10 mouse cellular contexts compared by ENCODE assay signal in genomic region chr2:133553911-133554285, GRCm38 (mm10). TPM values are rescaled to one million over a fixed set of nuclear protein-coding genes. Genes with fewer than 3 reads are reported as not detected.
A peak's percentile ranks its signal among the peaks of the same experiment; 100 is the strongest.
DNase-seq lines count a peak whose midpoint lies in the region; ATAC-seq lines count a peak whose summit lies in the region.
"Had no signal": no experiment of that assay in that cellular context is flagged by ENCODE, and none has a peak within 500 bp of the region (broad histone marks: within the 10 kb centered on the region; RNA-seq: fewer than 3 reads in every experiment).

No protein-coding gene starts in this region.

- ATAC-seq in kidney, embryonic 15.5 days (replicated peaks; ENCODE audit: low FRiP score): no peak
- no peak for ATAC-seq in embryonic facial prominence, embryonic 13.5 days (ENCODE audit: insufficient number of reproducible peaks, insufficient read depth, low FRiP score, low TSS enrichment, low read depth)
- ATAC-seq in hindbrain, embryonic 16.5 days: no peak
- ATAC-seq in midbrain, embryonic 15.5 days (replicated peaks): no peak

- no peaks in the 10 kb centered on the region for H3K9me3 ChIP-seq in kidney, embryonic 15.5 days (replicated peaks)
- H3K9me3 ChIP-seq in embryonic facial prominence, embryonic 13.5 days: no peaks in the 10 kb centered on the region
- H3K9me3 ChIP-seq in hindbrain, embryonic 16.5 days (ENCODE audit: control insufficient read depth, low read length): no peaks in the 10 kb centered on the region
- no peaks in the 10 kb centered on the region for H3K9me3 ChIP-seq in midbrain, embryonic 15.5 days

- 33% methylated on average over 9 of the region's 9 CpGs for WGBS in kidney, embryonic 15.5 days
- WGBS in embryonic facial prominence, embryonic 13.5 days: 20% methylated on average over 9 of the region's 9 CpGs
- 34% methylated on average over 9 of the region's 9 CpGs for WGBS in hindbrain, embryonic 16.5 days
- WGBS in midbrain, embryonic 15.5 days: 33% methylated on average over 9 of the region's 9 CpGs

- H3K4me2 ChIP-seq in kidney, embryonic 15.5 days: peak overlapping the region; percentile 97
- peak overlapping the region; percentile 88 for H3K4me2 ChIP-seq in embryonic facial prominence, embryonic 13.5 days
- H3K4me2 ChIP-seq in hindbrain, embryonic 16.5 days (ENCODE audit: low read length): peak overlapping the region; percentile 96
- H3K4me2 ChIP-seq in midbrain, embryonic 15.5 days: peak overlapping the region; percentile 98

- H3K4me1 ChIP-seq in kidney, embryonic 15.5 days: peaks cover 34% of the 10 kb centered on the region
- peaks cover 20% of the 10 kb centered on the region for H3K4me1 ChIP-seq in embryonic facial prominence, embryonic 13.5 days
- peaks cover 18% of the 10 kb centered on the region for H3K4me1 ChIP-seq in hindbrain, embryonic 16.5 days (ENCODE audit: control insufficient read depth, insufficient read depth, low read depth, low read length)
- H3K4me1 ChIP-seq in midbrain, embryonic 15.5 days: peaks cover 28% of the 10 kb centered on the region

- peak overlapping the region; percentile 37 for H3K9ac ChIP-seq in kidney, embryonic 15.5 days
- H3K9ac ChIP-seq in embryonic facial prominence, embryonic 13.5 days: peak overlapping the region; percentile 87
- peak overlapping the region; percentile 59; the same call in 1 of the 2 replicates for H3K9ac ChIP-seq in hindbrain, embryonic 16.5 days (ENCODE audit: low read depth, low read length)
- H3K9ac ChIP-seq in midbrain, embryonic 15.5 days: peak overlapping the region; percentile 42

- peaks cover 64% of the 10 kb centered on the region for H3K27me3 ChIP-seq in kidney, embryonic 15.5 days
- H3K27me3 ChIP-seq in embryonic facial prominence, embryonic 13.5 days: peaks cover 39% of the 10 kb centered on the region
- peaks cover 13% of the 10 kb centered on the region for H3K27me3 ChIP-seq in hindbrain, embryonic 16.5 days (replicated peaks; ENCODE audit: control insufficient read depth, insufficient read depth, low read length)
- peaks cover 61% of the 10 kb centered on the region for H3K27me3 ChIP-seq in midbrain, embryonic 15.5 days (replicated peaks)

- no peak overlapping the region for H3K27ac ChIP-seq in kidney, embryonic 15.5 days
- peak overlapping the region; percentile 64; the same call in 1 of the 2 replicates for H3K27ac ChIP-seq in embryonic facial prominence, embryonic 13.5 days
- no peak overlapping the region for H3K27ac ChIP-seq in hindbrain, embryonic 16.5 days (ENCODE audit: low read depth, low read length)
- H3K27ac ChIP-seq in midbrain, embryonic 15.5 days: no peak overlapping the region

- no peaks in the 10 kb centered on the region for H3K36me3 ChIP-seq in kidney, embryonic 15.5 days
- no peaks in the 10 kb centered on the region for H3K36me3 ChIP-seq in embryonic facial prominence, embryonic 13.5 days
- H3K36me3 ChIP-seq in hindbrain, embryonic 16.5 days (ENCODE audit: control insufficient read depth, insufficient read depth, low read length): no peaks in the 10 kb centered on the region
- no peaks in the 10 kb centered on the region for H3K36me3 ChIP-seq in midbrain, embryonic 15.5 days (replicated peaks)

- peak overlapping the region; percentile 63 for H3K4me3 ChIP-seq in kidney, embryonic 15.5 days (replicated peaks)
- H3K4me3 ChIP-seq in embryonic facial prominence, embryonic 13.5 days: peak overlapping the region; percentile 72
- H3K4me3 ChIP-seq in hindbrain, embryonic 16.5 days (ENCODE audit: low read length): peak overlapping the region; percentile 49
- H3K4me3 ChIP-seq in midbrain, embryonic 15.5 days: peak overlapping the region; percentile 58

- no peak for DNase-seq in kidney, postnatal 36 days
- DNase-seq in right cerebral cortex, postnatal 10 days (ENCODE audit: low spot score in 2 of 2): no peak
- no peak for DNase-seq in frontal cortex, postnatal 10 days (ENCODE audit: low spot score in 2 of 2)
- no peak for DNase-seq in thymus, postnatal 14 days
- DNase-seq: cerebellum, adult 9-10 months; right cerebral cortex, adult 18-20 months had no signal

RNA-seq across cellular contexts. Expression of gene Bmp2, which starts 1.9 kb away (rescaled TPM):
- 10.7 and 13.5 TPM in 2 replicates for polyA plus RNA-seq in kidney, embryonic 15.5 days (2015; fragmentation: Nextera tagmentation; extraction: Ambion mirVana)
- polyA plus RNA-seq in embryonic facial prominence, embryonic 13.5 days (2015; fragmentation: Nextera tagmentation; extraction: Ambion mirVana): 21.7 and 24.3 TPM in 2 replicates
- 2.5 and 3.0 TPM in 2 replicates for polyA plus RNA-seq in hindbrain, embryonic 16.5 days (2015; fragmentation: Nextera tagmentation; extraction: Ambion mirVana)
- polyA plus RNA-seq in midbrain, embryonic 15.5 days (2015; fragmentation: Nextera tagmentation; extraction: Ambion mirVana): 3.5 and 4.0 TPM in 2 replicates

Comparison
In these comparisons a context has a peak if more than half of its experiments do, and no peak if none do; other contexts are left out.
1. H3K9ac ChIP-seq: peak in every context shown above with its lines; median percentile 87 in embryonic facial prominence, embryonic 13.5 days; 59 in hindbrain, embryonic 16.5 days; 42 in midbrain, embryonic 15.5 days; 37 in kidney, embryonic 15.5 days.